Mouse (Mus musculus): ENCODE results near the gene Slco2a1. TPM values are rescaled to one million over a fixed set of nuclear protein-coding genes. Genes with fewer than 3 reads are reported as not detected.

The Slco2a1 gene
- polyA plus RNA-seq, 1 experiment from 2014 or later, result 1.5 TPM

DNA sequence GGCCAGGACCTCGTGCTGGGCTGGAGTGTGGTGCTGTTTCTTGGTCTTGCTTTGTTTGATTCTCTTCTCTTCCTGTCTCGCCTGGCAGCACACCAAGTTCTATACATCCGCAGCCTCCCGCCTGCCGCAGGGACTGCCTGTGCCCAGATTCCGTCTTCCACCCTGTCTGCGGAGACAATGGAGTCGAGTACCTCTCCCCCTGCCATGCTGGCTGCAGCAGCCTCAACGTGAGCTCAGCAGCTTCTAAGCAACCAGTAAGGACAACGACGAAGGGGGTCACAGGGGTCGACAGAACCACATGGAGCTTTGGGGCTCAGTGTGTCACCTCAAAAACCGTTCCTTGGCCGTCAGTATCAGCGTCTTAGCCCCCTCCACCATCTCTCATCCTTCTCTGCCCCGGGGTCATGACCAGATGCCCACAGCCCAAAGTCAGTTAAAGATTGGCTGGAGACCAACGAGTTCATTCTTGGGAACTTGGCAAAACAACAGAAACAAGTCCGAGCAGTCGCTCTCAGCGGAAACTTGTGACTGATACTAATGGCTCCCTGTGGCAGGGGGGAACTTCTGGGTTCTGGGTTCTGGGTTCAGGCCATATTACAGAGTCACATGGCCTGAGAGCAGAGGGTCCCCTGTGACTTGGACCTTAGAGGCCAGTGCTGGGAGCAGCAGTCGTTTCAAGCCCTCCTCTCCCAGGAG lies 88.5 kb downstream of the Slco2a1 start:
- WGBS, result 73% methylated on average over 21 of the region's 21 CpGs
- ATAC-seq (ENCODE audit: low FRiP score, low TSS enrichment) (no peak), DNase-seq (peak; percentile 26)
- no peak overlapping the region for H3K27ac ChIP-seq (replicated peaks; ENCODE audit: low read depth, low read length)
- no peaks in the 10 kb centered on the region for H3K27me3 ChIP-seq (ENCODE audit: control insufficient read depth, insufficient read depth, low read length)
- no peak overlapping the region for H3K4me3 ChIP-seq (replicated peaks; ENCODE audit: low read depth, low read length)
- no peak overlapping the region for H3K4me2 ChIP-seq (ENCODE audit: low read length)
- H3K9ac ChIP-seq (replicated peaks; ENCODE audit: low read length), result no peak overlapping the region
- no peaks in the 10 kb centered on the region for H3K9me3 ChIP-seq (ENCODE audit: control insufficient read depth, low read length)
- no peaks in the 10 kb centered on the region for H3K36me3 ChIP-seq (ENCODE audit: control insufficient read depth, insufficient read depth, low read length)
- H3K4me1 ChIP-seq (ENCODE audit: control insufficient read depth, insufficient read depth, low read length), result no peaks in the 10 kb centered on the region

- no peak overlapping the region for H3K4me3 ChIP-seq (replicated peaks; ENCODE audit: low read depth, low read length)
- no peaks in the 10 kb centered on the region for H3K9me3 ChIP-seq (ENCODE audit: control insufficient read depth, low read length)
- no peak for DNase-seq
- H3K9ac ChIP-seq (replicated peaks; ENCODE audit: low read length), result no peak overlapping the region
- ATAC-seq (ENCODE audit: low FRiP score, low TSS enrichment), result no peak
- WGBS, result 92% methylated on average over 6 of the region's 6 CpGs
- H3K36me3 ChIP-seq (ENCODE audit: control insufficient read depth, insufficient read depth, low read length), result no peaks in the 10 kb centered on the region
- H3K27me3 ChIP-seq (ENCODE audit: control insufficient read depth, insufficient read depth, low read length), result no peaks in the 10 kb centered on the region
- no peak overlapping the region for H3K27ac ChIP-seq (replicated peaks; ENCODE audit: low read depth, low read length)
- no peaks in the 10 kb centered on the region for H3K4me1 ChIP-seq (ENCODE audit: control insufficient read depth, insufficient read depth, low read length)
- H3K4me2 ChIP-seq (ENCODE audit: low read length), result no peak overlapping the region
Observed at GRCm38 (mm10) chr9:103078194-103078691, 89.7 kb downstream of the Slco2a1 start.

DNA sequence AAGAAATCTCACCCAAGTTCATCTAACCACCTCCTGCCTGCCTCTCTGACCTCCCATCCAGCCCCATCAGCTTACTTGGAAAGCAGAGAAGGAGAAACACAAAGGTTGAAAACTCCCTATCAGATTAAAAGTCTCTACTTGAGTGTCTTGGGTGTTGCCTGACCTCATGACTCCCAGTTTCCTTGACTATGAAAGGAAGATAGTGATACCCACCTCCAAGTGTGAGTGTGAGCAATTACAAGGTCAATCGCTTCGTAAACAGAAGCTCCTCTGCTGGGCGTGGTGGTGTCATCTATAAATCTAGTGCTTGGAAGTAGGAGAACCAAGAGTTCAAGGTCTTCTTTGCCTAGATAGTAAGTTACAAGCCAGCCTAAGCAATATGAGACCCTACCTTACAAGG lies 91.7 kb downstream of the Slco2a1 start:
- 97% methylated on average over 3 of the region's 3 CpGs for WGBS
- H3K9me3 ChIP-seq (ENCODE audit: control insufficient read depth, low read length), result no peaks in the 10 kb centered on the region

GRCm38 (mm10) chr9:103082246-103082975 lies 93.9 kb downstream of the Slco2a1 start:
- Histone ChIP-seq H3K27me3 (ENCODE audit: control insufficient read depth, insufficient read depth, low read length) (no peaks in the 10 kb centered on the region), H3K27ac (replicated peaks; ENCODE audit: low read depth, low read length) (no peak overlapping the region), H3K36me3 (ENCODE audit: control insufficient read depth, insufficient read depth, low read length) (no peaks in the 10 kb centered on the region), H3K4me1 (ENCODE audit: control insufficient read depth, insufficient read depth, low read length) (no peaks in the 10 kb centered on the region), H3K4me3 (replicated peaks; ENCODE audit: low read depth, low read length) (no peak overlapping the region), H3K4me2 (ENCODE audit: low read length) (no peak overlapping the region), H3K9ac (replicated peaks; ENCODE audit: low read length) (no peak overlapping the region), H3K9me3 (ENCODE audit: control insufficient read depth, low read length) (no peaks in the 10 kb centered on the region)
- 77% methylated on average over 8 of the region's 8 CpGs for WGBS
- ATAC-seq (ENCODE audit: low FRiP score, low TSS enrichment) (no peak), DNase-seq (no peak)

More for the DNA sequence above, 91.7 kb downstream of the Slco2a1 start:
- no peak for DNase-seq
- no peak overlapping the region for H3K4me3 ChIP-seq (replicated peaks; ENCODE audit: low read depth, low read length)
- H3K27me3 ChIP-seq (ENCODE audit: control insufficient read depth, insufficient read depth, low read length), result no peaks in the 10 kb centered on the region
- H3K36me3 ChIP-seq (ENCODE audit: control insufficient read depth, insufficient read depth, low read length), result no peaks in the 10 kb centered on the region
- H3K27ac ChIP-seq (replicated peaks; ENCODE audit: low read depth, low read length), result no peak overlapping the region
- no peak for ATAC-seq (ENCODE audit: low FRiP score, low TSS enrichment)
- no peak overlapping the region for H3K4me2 ChIP-seq (ENCODE audit: low read length)
- no peak overlapping the region for H3K9ac ChIP-seq (replicated peaks; ENCODE audit: low read length)
- H3K4me1 ChIP-seq (ENCODE audit: control insufficient read depth, insufficient read depth, low read length), result no peaks in the 10 kb centered on the region

DNA sequence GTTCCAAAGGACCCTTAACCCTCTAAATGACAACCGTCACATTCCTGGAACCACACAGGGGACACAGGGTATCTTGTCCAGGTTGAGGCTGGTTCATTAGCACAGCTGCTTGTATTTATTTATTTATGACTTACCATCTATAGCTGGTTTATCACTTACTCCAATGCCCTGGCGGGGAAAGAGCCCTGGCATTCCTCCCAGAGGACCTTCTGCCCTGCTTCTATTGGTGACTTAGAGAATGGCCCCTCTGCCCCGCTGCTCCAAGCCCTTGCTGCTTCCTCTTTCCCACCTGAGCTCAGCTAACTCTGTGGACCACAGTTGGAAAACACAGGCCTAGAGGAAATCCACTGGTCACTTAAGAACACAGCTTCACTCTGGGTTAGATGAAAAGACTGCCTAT lies 94.9 kb downstream of the Slco2a1 start:
- Histone ChIP-seq H3K4me2 (ENCODE audit: low read length) (no peak overlapping the region), H3K4me1 (ENCODE audit: control insufficient read depth, insufficient read depth, low read length) (no peaks in the 10 kb centered on the region), H3K9ac (replicated peaks; ENCODE audit: low read length) (no peak overlapping the region), H3K36me3 (ENCODE audit: control insufficient read depth, insufficient read depth, low read length) (no peaks in the 10 kb centered on the region), H3K27ac (replicated peaks; ENCODE audit: low read depth, low read length) (no peak overlapping the region), H3K4me3 (replicated peaks; ENCODE audit: low read depth, low read length) (no peak overlapping the region), H3K27me3 (ENCODE audit: control insufficient read depth, insufficient read depth, low read length) (no peaks in the 10 kb centered on the region), H3K9me3 (ENCODE audit: control insufficient read depth, low read length) (no peaks in the 10 kb centered on the region)
- ATAC-seq (ENCODE audit: low FRiP score, low TSS enrichment) (no peak), DNase-seq (no peak)
- 62% methylated on average over 3 of the region's 3 CpGs for WGBS

DNA sequence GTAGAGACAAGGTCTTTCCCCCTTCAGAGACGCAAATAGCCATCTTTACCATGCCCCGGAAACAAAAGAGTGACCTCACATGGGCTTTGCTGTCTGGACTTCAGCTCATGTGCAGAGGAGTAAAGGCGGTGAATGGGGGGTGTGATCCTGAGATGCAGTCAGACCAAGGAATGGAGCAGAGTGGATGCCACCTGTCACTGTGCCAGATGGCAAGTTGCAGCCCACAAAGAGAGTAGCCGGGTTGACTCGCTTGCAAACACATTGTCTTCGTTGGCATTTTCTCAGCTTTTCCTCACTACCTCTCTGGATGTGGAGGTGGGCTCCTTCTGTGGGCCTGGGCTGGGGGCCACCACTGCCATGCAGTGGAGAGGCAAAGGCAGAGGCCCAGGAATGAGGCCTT lies 98.2 kb downstream of the Slco2a1 start:
- H3K4me1 ChIP-seq (ENCODE audit: control insufficient read depth, insufficient read depth, low read length), result no peaks in the 10 kb centered on the region
- DNase-seq, result no peak
- H3K36me3 ChIP-seq (ENCODE audit: control insufficient read depth, insufficient read depth, low read length), result no peaks in the 10 kb centered on the region
- no peaks in the 10 kb centered on the region for H3K27me3 ChIP-seq (ENCODE audit: control insufficient read depth, insufficient read depth, low read length)
- no peak overlapping the region for H3K9ac ChIP-seq (replicated peaks; ENCODE audit: low read length)
- no peaks in the 10 kb centered on the region for H3K9me3 ChIP-seq (ENCODE audit: control insufficient read depth, low read length)
- H3K27ac ChIP-seq (replicated peaks; ENCODE audit: low read depth, low read length), result no peak overlapping the region
- no peak overlapping the region for H3K4me2 ChIP-seq (ENCODE audit: low read length)
- WGBS, result 84% methylated on average over 6 of the region's 6 CpGs
- ATAC-seq (ENCODE audit: low FRiP score, low TSS enrichment), result no peak
- no peak overlapping the region for H3K4me3 ChIP-seq (replicated peaks; ENCODE audit: low read depth, low read length)

GRCm38 (mm10) chr9:103087301-103087700 lies 98.8 kb downstream of the Slco2a1 start:
- H3K4me2 ChIP-seq (ENCODE audit: low read length), result no peak overlapping the region
- no peaks in the 10 kb centered on the region for H3K36me3 ChIP-seq (ENCODE audit: control insufficient read depth, insufficient read depth, low read length)
- no peaks in the 10 kb centered on the region for H3K9me3 ChIP-seq (ENCODE audit: control insufficient read depth, low read length)
- H3K27me3 ChIP-seq (ENCODE audit: control insufficient read depth, insufficient read depth, low read length), result no peaks in the 10 kb centered on the region
- no peak overlapping the region for H3K27ac ChIP-seq (replicated peaks; ENCODE audit: low read depth, low read length)
- WGBS, result 73% methylated on average over 8 of the region's 8 CpGs
- ATAC-seq (ENCODE audit: low FRiP score, low TSS enrichment) (no peak), DNase-seq (no peak)
- H3K4me3 ChIP-seq (replicated peaks; ENCODE audit: low read depth, low read length), result no peak overlapping the region
- no peaks in the 10 kb centered on the region for H3K4me1 ChIP-seq (ENCODE audit: control insufficient read depth, insufficient read depth, low read length)
- H3K9ac ChIP-seq (replicated peaks; ENCODE audit: low read length), result no peak overlapping the region

DNA sequence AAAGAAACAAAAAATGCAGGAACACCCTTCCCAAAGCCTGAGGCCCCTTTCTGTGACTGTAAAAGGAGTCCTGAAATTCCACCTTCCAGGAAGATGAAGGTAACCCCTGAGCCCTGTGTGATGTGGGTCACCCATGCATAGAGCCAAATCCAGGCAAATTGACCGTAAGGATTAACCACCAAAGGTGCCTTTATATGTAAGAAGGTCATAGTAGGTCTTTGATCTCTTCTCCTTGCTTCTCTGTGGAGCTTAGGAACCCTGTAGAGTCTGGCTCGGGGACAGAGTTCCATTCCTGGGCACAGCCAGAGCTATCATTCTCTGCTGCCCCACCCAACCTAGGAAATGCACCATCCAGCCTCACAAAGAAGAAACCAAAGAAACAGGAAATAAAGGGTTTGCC lies 100.1 kb downstream of the Slco2a1 start:
- no peak overlapping the region for H3K9ac ChIP-seq (replicated peaks; ENCODE audit: low read length)
- H3K4me3 ChIP-seq (replicated peaks; ENCODE audit: low read depth, low read length), result no peak overlapping the region
- DNase-seq (no peak), ATAC-seq (ENCODE audit: low FRiP score, low TSS enrichment) (no peak)
- no peaks in the 10 kb centered on the region for H3K27me3 ChIP-seq (ENCODE audit: control insufficient read depth, insufficient read depth, low read length)
- H3K4me1 ChIP-seq (ENCODE audit: control insufficient read depth, insufficient read depth, low read length), result no peaks in the 10 kb centered on the region
- H3K27ac ChIP-seq (replicated peaks; ENCODE audit: low read depth, low read length), result no peak overlapping the region
- no peaks in the 10 kb centered on the region for H3K36me3 ChIP-seq (ENCODE audit: control insufficient read depth, insufficient read depth, low read length)
- H3K4me2 ChIP-seq (ENCODE audit: low read length), result no peak overlapping the region
- no peaks in the 10 kb centered on the region for H3K9me3 ChIP-seq (ENCODE audit: control insufficient read depth, low read length)
- WGBS, result 24% methylated on average over 2 of the region's 2 CpGs

Measured in midbrain, embryonic 14.5 days (tissue).